Mouse (Mus musculus) stomach, embryonic 16.5 days (tissue): ENCODE measurements at regions not wholly inside any gene's neighbourhood (a gene's known extent, or its start where the extent isn't known, plus 50 kb on each side); places are given as distances from the start of the nearest gene placed in this dataset.

ENCODE experiments used
- ATAC-seq: fragments of 200-750 bp; cut with Nextera tagmentation; 2 replicates; pipeline ENCODE4 v1.8.0; 2017; ENCODE audit warnings: moderate number of reproducible peaks, moderate TSS enrichment; ENCODE audit not compliant: insufficient read depth, low FRiP score
- H3K27ac ChIP-seq: fragments of 300-500 bp; sonication (generic); 2 replicates; pipeline ENCODE4 v1.5.1; 2014; ENCODE audit warnings: low read length
- H3K27me3 ChIP-seq: fragments of 300-500 bp; sonication (generic); 2 replicates; pipeline ENCODE4 v1.6.1; 2014; ENCODE audit warnings: low read length, control low read depth, mixed read lengths; ENCODE audit not compliant: control insufficient read depth, insufficient read depth
- H3K36me3 ChIP-seq: fragments of 300-500 bp; sonication (generic); 2 replicates; pipeline ENCODE4 v1.6.1; 2014; ENCODE audit warnings: low read length; ENCODE audit not compliant: control insufficient read depth, insufficient read depth
- H3K4me1 ChIP-seq: fragments of 300-500 bp; sonication (generic); 2 replicates; pipeline ENCODE4 v1.6.1; 2014; ENCODE audit warnings: low read length, control low read depth, mixed read lengths; ENCODE audit not compliant: control insufficient read depth, insufficient read depth
- H3K4me2 ChIP-seq: fragments of 300-500 bp; sonication (generic); 2 replicates; pipeline ENCODE4 v1.6.1; 2014; ENCODE audit warnings: low read depth, low read length, mixed read lengths
- H3K4me3 ChIP-seq: fragments of 300-500 bp; sonication (generic); replicated peaks from 2 replicates; pipeline ENCODE4 v1.5.1; 2014; ENCODE audit warnings: mild to moderate bottlenecking, low read length
- H3K9ac ChIP-seq: fragments of 300-500 bp; sonication (generic); 2 replicates; pipeline ENCODE4 v1.6.1; 2014; ENCODE audit warnings: low read length
- H3K9me3 ChIP-seq: fragments of 300-500 bp; sonication (generic); replicated peaks from 2 replicates; pipeline ENCODE4 v1.6.1; 2016; ENCODE audit warnings: low read length, control low read depth; ENCODE audit not compliant: control insufficient read depth
- WGBS: fragments of 180-500 bp; shearing (Covaris S2); extraction: QIAGEN DNeasy Blood & Tissue Kit; methylation state at CpG from one replicate; pipeline ENCODE4 v1.1.7; 2014; 5-methylcytosine and 5-hydroxymethylcytosine counted together

GRCm38 (mm10) chr2:92860502-92861197 is 54.2 kb upstream of the Syt13 start:
- H3K9ac ChIP-seq: no peak overlapping the region
- H3K27ac ChIP-seq: no peak overlapping the region
- 70% methylated on average over 8 of the region's 8 CpGs for WGBS
- no peaks in the 10 kb centered on the region for H3K4me1 ChIP-seq
- no peak overlapping the region for H3K4me2 ChIP-seq
- no peak for ATAC-seq
- no peak overlapping the region for H3K4me3 ChIP-seq
- H3K27me3 ChIP-seq: no peaks in the 10 kb centered on the region
- H3K36me3 ChIP-seq: no peaks in the 10 kb centered on the region
- no peaks in the 10 kb centered on the region for H3K9me3 ChIP-seq
